Mouse (Mus musculus): ENCODE measurements at regions not wholly inside any gene's neighbourhood (a gene's known extent, or its start where the extent isn't known, plus 50 kb on each side); places are given as distances from the start of the nearest gene placed in this dataset.

DNA sequence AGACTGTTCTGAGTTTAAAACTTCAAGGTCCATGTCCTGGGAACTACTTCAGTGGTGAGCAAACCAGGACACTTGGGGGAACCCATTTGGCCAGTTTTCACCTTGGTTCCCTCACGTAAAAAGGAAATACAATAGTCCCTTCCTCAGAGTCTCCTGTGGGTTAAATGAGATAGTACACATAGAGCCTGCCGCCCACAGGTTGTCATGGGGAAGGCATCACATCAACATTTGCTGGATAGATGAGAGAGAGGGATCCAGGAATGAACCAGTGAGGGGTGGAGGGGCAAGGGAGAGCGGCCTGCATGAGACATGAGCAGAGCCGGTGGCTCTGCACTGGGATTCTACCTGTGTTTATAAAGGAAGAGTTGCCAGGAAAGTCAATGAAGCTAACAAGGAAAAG lies 201.5 kb downstream of the Pten start:
- no peak for TF ChIP-seq CTCF (IDR thresholded peaks at IDR 0.05; ENCODE audit: control insufficient read depth, insufficient read depth, low read length)
- TF ChIP-seq POLR2A (IDR thresholded peaks at IDR 0.05; ENCODE audit: borderline replicate concordance, control insufficient read depth, low read depth, low read length) = no peak

Measured in bone marrow, adult 2 months (tissue).